Mouse (Mus musculus) liver, embryonic 14.5 days (tissue): ENCODE results near the gene Cass4.

Experiments used
- CTCF ChIP-seq: IDR thresholded peaks from 2 replicates; pipeline ENCODE4 v1.5.1; 2016; ENCODE audit warnings: antibody characterized with exemption, low read depth, control low read depth
- EP300 ChIP-seq: IDR thresholded peaks from 2 replicates; pipeline ENCODE4 v1.6.1; 2016; ENCODE audit warnings: antibody characterized with exemption, low read depth

- no peak for TF ChIP-seq CTCF
- no peak for TF ChIP-seq EP300
Observed at GRCm38 (mm10) chr2:172384715-172385114, 8.9 kb upstream of the Cass4 start.
